Mouse (Mus musculus): ENCODE measurements around the gene Xpr1. TPM values are rescaled to one million over a fixed set of nuclear protein-coding genes. Genes with fewer than 3 reads are reported as not detected.

The Xpr1 gene
- 6.7 and 6.9 TPM in 2 replicates for polyA plus RNA-seq (2016; fragmentation: Nextera tagmentation; extraction: Ambion mirVana)

DNA sequence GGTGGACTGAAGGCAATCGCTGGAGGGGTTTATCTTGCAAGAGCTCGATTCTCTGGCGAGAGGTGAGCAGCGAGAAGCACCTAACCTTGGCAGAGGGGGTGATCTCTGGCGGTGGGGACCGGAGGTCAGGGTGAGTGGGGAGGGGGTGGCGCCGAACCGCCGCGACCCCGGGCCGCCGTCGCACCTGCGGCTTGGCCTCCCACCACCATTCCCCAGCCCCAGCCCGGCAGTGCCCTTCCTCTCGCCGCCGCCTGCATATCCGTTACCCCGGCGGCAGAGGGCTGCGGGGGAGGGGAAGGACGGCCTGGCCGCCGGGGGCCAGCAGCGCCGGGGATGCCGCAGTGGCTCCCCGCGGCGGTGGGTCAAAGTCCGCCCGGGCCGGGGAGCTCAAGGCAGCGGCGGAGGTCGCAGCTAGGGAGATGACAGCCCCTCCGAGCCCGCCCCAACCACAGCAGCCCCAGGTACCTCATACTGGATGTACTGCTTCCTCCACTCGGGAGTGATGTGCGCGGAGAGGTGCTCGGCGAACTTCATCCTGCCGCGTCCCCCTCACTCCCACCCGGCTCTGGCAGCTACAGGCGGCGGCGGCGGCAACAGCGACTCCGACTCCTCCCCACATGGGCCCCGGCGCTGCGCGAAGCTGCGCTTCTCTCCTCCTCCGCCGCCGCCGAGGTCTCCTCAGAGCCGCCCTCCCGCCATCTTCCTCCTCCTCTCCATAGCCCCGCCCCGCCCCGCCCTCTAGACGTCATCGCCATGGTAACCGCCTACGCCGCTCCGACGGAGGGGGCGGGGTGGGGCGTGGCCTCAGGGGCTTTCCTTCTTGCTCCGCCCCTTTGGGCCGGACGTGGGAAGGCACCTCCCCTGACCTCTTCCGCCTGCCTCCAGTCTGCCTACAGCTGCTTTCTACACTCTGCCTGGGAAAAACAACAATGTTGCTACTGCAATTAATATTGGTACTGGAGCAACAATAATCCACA is at the start of gene Xpr1:
Gene Xpr1 (minus strand): TSS at position 715 of the 977 bp plus-strand sequence.
- ATAC-seq = peak; percentile 93
- Histone ChIP-seq H3K4me3 (peak within 1 kb of the TSS; percentile 93), H3K9ac (peak within 1 kb of the TSS; percentile 95), H3K9me3 (replicated peaks) (no peaks in the 10 kb centered on the region), H3K36me3 (no peaks in the 10 kb centered on the region), H3K27me3 (replicated peaks) (no peaks in the 10 kb centered on the region), H3K4me2 (peak within 1 kb of the TSS; percentile 70), H3K27ac (peak within 1 kb of the TSS; percentile 87), H3K4me1 (peaks cover 26% of the 10 kb centered on the region)
- WGBS (ENCODE audit: insufficient replicate concordance) = under 1% methylated on average over 81 of the region's 82 CpGs

DNA sequence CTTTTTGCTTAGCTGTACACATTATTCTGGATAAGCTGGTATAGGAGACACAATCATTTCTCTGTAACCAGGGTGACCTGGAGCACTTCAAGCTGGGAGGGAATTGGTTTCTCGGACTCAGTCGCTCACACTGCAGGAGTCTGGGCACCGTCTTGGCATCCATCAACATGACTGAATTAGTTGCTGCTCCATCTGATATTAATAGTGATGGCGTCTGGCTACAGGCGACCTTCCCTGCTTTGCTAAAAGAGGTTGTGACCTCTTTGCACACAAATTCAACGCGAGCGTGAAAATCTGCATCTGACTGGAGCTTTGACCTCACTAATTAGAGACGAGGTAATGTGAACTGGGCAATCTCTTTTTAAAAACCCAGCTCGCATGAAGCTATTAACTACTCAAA is 46.2 kb upstream of the Xpr1 start:
- Histone ChIP-seq H3K4me3 (no peak overlapping the region), H3K9me3 (replicated peaks) (no peaks in the 10 kb centered on the region), H3K36me3 (no peaks in the 10 kb centered on the region), H3K9ac (no peak overlapping the region), H3K4me2 (no peak overlapping the region), H3K27ac (no peak overlapping the region), H3K4me1 (no peaks in the 10 kb centered on the region), H3K27me3 (replicated peaks) (no peaks in the 10 kb centered on the region)
- 76% methylated on average over 10 of the region's 10 CpGs for WGBS (ENCODE audit: insufficient replicate concordance)
- no peak for ATAC-seq

DNA sequence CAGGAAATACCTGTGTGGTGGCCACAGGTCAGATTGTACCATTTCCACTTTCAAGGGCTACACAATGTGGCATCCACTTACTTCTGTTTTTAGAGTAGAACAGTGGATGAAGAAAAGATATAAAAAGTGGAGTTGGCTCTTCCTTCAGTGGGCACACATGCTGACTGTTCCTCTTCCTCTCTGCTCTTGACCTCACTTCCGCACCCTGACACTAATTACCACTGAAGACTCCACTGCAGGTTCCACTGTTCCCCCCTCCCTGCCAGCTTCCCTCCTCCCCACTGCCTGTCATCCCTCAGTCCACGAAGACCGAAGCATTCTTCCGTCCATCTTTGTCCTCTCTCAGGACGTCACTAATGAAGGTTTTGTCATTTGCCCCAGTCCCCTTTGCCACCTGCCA is 45.4 kb upstream of the Xpr1 start:
- Histone ChIP-seq H3K36me3 (no peaks in the 10 kb centered on the region), H3K9ac (no peak overlapping the region), H3K27ac (no peak overlapping the region), H3K4me3 (no peak overlapping the region), H3K27me3 (replicated peaks) (no peaks in the 10 kb centered on the region), H3K4me1 (no peaks in the 10 kb centered on the region), H3K4me2 (no peak overlapping the region), H3K9me3 (replicated peaks) (no peaks in the 10 kb centered on the region)
- no peak for ATAC-seq
- 53% methylated on average over 5 of the region's 5 CpGs for WGBS (ENCODE audit: insufficient replicate concordance)

DNA sequence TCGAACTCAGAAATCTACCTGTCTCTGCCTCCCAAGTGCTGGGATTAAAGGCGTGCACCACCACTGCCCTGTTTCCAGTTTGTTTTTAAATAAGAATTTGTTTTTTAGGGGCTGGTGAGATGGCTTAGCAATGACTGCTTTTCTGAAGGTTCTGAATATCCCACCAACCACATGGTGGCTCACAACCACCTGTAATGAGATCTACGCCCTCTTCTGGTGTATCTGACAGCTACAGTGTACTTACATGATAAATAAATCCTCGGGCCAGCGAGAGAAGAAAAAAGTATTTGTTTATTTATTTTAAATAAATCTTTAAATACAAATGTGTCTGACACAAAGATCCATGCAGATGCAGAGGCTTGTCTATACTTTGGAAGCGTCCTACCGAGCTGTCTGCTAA is 40.3 kb upstream of the Xpr1 start:
- ATAC-seq = no peak
- Histone ChIP-seq H3K27me3 (replicated peaks) (no peaks in the 10 kb centered on the region), H3K27ac (no peak overlapping the region), H3K4me1 (no peaks in the 10 kb centered on the region), H3K4me3 (no peak overlapping the region), H3K9me3 (replicated peaks) (no peaks in the 10 kb centered on the region), H3K36me3 (no peaks in the 10 kb centered on the region), H3K9ac (no peak overlapping the region), H3K4me2 (no peak overlapping the region)
- 62% methylated on average over 7 of the region's 7 CpGs for WGBS (ENCODE audit: insufficient replicate concordance)

DNA sequence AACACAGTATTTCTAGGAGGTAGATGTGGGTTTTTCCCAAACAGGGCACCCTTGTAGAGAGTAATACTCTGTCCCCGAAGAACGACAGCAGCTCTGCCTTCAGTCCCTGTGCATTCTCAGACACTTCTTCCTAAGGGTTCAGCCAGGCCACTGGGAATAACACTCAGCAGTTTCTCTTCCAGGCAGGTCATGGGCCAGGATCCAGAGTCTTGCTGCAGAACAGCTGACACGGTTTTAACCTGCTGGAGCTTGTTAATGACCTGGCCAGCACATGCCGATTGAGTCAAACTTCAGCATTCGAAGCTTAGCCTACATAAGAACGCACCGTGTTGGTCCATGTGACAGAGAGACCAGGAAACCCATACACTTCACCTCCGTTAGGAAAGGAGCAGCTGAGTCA is 36.0 kb upstream of the Xpr1 start:
- Histone ChIP-seq H3K27ac (no peak overlapping the region), H3K36me3 (no peaks in the 10 kb centered on the region), H3K4me2 (no peak overlapping the region), H3K9me3 (replicated peaks) (no peaks in the 10 kb centered on the region), H3K4me1 (no peaks in the 10 kb centered on the region), H3K4me3 (no peak overlapping the region), H3K9ac (no peak overlapping the region), H3K27me3 (replicated peaks) (0 out of 2 replicates have a peak, but pooled peaks cover 7% of the 10 kb centered on the region)
- 78% methylated on average over 8 of the region's 8 CpGs for WGBS (ENCODE audit: insufficient replicate concordance)
- ATAC-seq = no peak

DNA sequence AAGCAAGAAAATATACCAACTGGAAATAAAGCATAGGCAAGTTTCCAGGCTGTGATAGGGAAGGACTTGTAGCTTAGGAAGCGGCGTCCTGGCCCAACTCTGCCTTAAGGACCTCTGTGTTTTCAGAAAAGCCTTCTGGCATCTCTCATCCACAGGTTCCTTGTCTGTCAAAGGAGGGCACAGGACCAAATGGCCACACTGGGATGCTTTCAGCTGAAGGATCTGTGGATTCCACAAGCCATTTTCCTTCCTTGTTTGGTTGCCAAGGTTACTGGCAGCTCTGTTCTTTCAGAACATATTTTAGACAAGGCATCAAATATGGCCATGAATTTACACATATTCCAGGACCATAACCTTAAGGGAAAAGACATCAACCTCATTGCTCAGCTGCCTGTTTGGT is 31.7 kb upstream of the Xpr1 start:
- no peak overlapping the region for H3K27ac ChIP-seq
- WGBS (ENCODE audit: insufficient replicate concordance) = 72% methylated on average over 2 of the region's 2 CpGs
- H3K27me3 ChIP-seq (replicated peaks) = 0 out of 2 replicates have a peak, but pooled peaks cover 7% of the 10 kb centered on the region
- no peaks in the 10 kb centered on the region for H3K4me1 ChIP-seq
- H3K4me2 ChIP-seq = no peak overlapping the region
- no peaks in the 10 kb centered on the region for H3K36me3 ChIP-seq
- H3K9me3 ChIP-seq (replicated peaks) = no peaks in the 10 kb centered on the region
- H3K4me3 ChIP-seq = no peak overlapping the region
- H3K9ac ChIP-seq = no peak overlapping the region
- no peak for ATAC-seq

DNA sequence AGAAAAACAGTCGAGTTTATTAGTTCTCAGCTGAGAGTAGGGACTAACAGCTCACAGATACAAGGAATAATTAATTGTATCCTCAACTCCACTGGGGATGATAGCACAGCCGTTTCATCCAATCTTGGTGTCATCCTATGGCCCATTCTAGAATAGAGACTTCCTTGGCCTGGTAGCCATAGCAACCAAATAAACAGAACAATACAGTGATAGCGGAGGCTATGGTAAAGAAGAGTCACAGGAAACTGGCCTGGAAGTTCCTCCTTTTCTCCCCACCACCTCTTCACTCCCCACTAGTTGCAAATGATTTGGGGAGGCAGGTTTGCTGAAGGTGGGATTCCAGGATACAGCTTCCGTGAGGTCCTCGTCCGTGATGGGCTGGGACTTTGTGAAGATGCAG is 30.1 kb upstream of the Xpr1 start:
- H3K27ac ChIP-seq = no peak overlapping the region
- WGBS (ENCODE audit: insufficient replicate concordance) = 45% methylated on average over 6 of the region's 6 CpGs
- 0 out of 2 replicates have a peak, but pooled peaks cover 7% of the 10 kb centered on the region for H3K27me3 ChIP-seq (replicated peaks)
- H3K36me3 ChIP-seq = no peaks in the 10 kb centered on the region
- no peaks in the 10 kb centered on the region for H3K4me1 ChIP-seq
- H3K4me2 ChIP-seq = no peak overlapping the region
- H3K9me3 ChIP-seq (replicated peaks) = no peaks in the 10 kb centered on the region
- ATAC-seq = no peak
- H3K4me3 ChIP-seq = no peak overlapping the region
- no peak overlapping the region for H3K9ac ChIP-seq

DNA sequence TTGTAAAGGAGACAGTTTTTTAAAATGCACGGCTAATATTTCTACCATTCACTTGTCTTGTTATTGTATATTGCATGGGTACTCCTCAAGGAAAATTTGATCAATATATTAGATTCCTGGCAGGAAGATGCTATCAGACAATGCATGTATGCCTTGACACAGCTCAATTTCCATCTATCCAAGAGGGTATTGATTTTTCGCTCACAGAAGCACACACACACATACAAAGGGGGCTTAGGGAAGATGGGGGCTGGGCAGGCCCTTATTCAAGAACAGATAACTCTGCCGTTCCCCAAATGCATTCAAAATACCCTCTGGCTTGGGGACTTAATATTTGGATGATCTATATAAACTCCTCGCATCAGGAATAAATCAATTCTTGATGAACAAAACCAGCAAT is 25.9 kb upstream of the Xpr1 start:
- Histone ChIP-seq H3K27me3 (replicated peaks) (no peaks in the 10 kb centered on the region), H3K9ac (no peak overlapping the region), H3K27ac (no peak overlapping the region), H3K4me3 (no peak overlapping the region), H3K4me1 (no peaks in the 10 kb centered on the region), H3K36me3 (no peaks in the 10 kb centered on the region), H3K4me2 (no peak overlapping the region), H3K9me3 (replicated peaks) (no peaks in the 10 kb centered on the region)
- no peak for ATAC-seq
- WGBS (ENCODE audit: insufficient replicate concordance) = 72% methylated on average over 4 of the region's 4 CpGs

DNA sequence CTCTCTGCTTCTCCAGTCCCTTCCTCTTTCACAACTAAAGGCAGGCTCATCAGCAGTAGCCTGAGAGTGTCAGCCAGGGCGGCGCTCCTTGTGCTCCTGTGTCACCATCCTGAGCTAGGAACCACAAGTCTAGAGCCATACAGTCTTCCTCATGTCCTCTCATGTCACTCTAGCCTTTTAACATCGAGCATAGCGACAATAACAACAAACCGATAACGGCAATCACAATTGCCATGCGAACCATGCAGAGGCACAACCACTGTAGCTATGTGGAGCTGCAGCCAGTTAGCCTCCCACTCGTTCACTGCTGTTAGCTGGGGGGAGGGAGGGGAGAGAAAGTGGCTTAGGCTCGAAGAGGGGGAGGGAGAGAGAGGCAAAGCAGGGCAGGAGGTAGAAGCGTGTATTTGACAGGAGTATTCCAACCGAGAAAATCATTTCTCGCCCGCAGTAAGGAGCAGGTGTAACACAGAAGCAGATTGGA is 25.3 kb upstream of the Xpr1 start:
- no peak overlapping the region for H3K4me3 ChIP-seq
- H3K9me3 ChIP-seq (replicated peaks) = no peaks in the 10 kb centered on the region
- H3K4me2 ChIP-seq = no peak overlapping the region
- H3K27ac ChIP-seq = no peak overlapping the region
- H3K36me3 ChIP-seq = no peaks in the 10 kb centered on the region
- ATAC-seq = no peak
- 60% methylated on average over 13 of the region's 13 CpGs for WGBS (ENCODE audit: insufficient replicate concordance)
- no peak overlapping the region for H3K9ac ChIP-seq
- no peaks in the 10 kb centered on the region for H3K27me3 ChIP-seq (replicated peaks)
- H3K4me1 ChIP-seq = no peaks in the 10 kb centered on the region

DNA sequence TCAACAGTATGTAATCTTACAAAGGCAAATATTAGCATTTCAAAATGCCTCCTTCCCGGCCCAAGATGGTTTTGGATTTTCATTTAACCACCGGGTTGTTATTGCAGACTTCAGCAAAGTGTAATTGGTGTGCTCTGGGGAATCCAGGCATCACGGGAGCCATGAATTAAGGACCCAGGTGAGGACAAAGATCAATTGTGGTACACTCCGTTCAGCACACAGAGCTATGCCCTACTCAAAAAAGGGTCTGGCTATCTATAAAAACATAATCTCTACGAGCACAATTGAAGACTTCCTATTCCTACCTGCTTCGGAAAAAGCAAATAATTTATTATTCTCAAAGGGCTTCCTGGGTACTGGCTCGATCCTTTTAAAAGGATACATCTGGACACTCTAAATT is 22.3 kb upstream of the Xpr1 start:
- WGBS (ENCODE audit: insufficient replicate concordance) = 59% methylated on average over 7 of the region's 7 CpGs
- no peaks in the 10 kb centered on the region for H3K4me1 ChIP-seq
- no peaks in the 10 kb centered on the region for H3K9me3 ChIP-seq (replicated peaks)
- no peak overlapping the region for H3K27ac ChIP-seq
- no peak overlapping the region for H3K4me2 ChIP-seq
- H3K36me3 ChIP-seq = no peaks in the 10 kb centered on the region
- ATAC-seq = no peak
- no peak overlapping the region for H3K4me3 ChIP-seq
- no peaks in the 10 kb centered on the region for H3K27me3 ChIP-seq (replicated peaks)
- H3K9ac ChIP-seq = no peak overlapping the region

DNA sequence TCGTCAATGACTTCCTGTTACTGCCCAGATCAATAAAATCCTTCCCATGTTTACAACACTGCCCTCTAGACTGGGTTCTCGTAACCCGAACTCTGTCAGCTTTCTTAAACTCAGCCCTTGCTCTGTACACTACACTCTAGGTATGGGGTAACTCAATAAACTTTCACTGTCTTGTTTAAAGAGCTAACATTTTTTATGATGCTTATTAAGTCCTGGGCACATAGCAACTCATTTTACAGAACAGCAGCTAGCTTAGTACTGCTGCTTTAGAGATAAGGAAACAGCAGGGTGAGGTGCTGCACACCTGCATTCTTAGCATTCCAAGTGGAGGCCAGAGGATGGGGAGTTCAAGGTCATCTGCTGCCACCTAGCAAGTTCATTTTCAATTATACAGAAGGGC is 21.3 kb upstream of the Xpr1 start:
- no peaks in the 10 kb centered on the region for H3K27me3 ChIP-seq (replicated peaks)
- H3K9me3 ChIP-seq (replicated peaks) = no peaks in the 10 kb centered on the region
- H3K9ac ChIP-seq = no peak overlapping the region
- H3K36me3 ChIP-seq = no peaks in the 10 kb centered on the region
- no peak overlapping the region for H3K4me3 ChIP-seq
- H3K4me2 ChIP-seq = no peak overlapping the region
- 53% methylated on average over 3 of the region's 3 CpGs for WGBS (ENCODE audit: insufficient replicate concordance)
- H3K4me1 ChIP-seq = no peaks in the 10 kb centered on the region
- ATAC-seq = no peak
- no peak overlapping the region for H3K27ac ChIP-seq

DNA sequence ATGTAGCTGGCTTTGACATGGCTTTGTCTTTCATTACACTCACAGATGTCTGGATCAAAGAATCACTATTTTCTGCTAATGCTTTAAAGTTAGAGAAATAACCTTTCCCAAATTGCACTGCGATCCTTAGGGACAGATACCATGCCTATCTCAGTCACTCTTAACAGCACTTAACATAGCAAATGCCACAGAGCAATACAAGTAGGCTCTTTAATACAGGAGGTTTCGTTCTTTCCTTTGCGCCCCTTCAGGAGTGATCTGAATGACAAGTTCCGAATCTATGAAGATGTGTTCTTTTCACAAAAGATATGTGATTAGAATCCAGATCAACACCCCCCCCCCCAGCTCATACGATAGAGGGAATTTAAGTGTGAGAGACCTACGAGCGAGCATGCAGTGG is 12.1 kb upstream of the Xpr1 start:
- ATAC-seq = no peak
- H3K9ac ChIP-seq = no peak overlapping the region
- H3K4me2 ChIP-seq = no peak overlapping the region
- no peak overlapping the region for H3K4me3 ChIP-seq
- no peaks in the 10 kb centered on the region for H3K9me3 ChIP-seq (replicated peaks)
- no peak overlapping the region for H3K27ac ChIP-seq
- WGBS (ENCODE audit: insufficient replicate concordance) = 80% methylated on average over 7 of the region's 7 CpGs
- no peaks in the 10 kb centered on the region for H3K27me3 ChIP-seq (replicated peaks)
- H3K4me1 ChIP-seq = peaks cover 33% of the 10 kb centered on the region
- no peaks in the 10 kb centered on the region for H3K36me3 ChIP-seq
